Comparison of ENCODE assay signal across 9 mouse cellular contexts in the genomic region with DNA sequence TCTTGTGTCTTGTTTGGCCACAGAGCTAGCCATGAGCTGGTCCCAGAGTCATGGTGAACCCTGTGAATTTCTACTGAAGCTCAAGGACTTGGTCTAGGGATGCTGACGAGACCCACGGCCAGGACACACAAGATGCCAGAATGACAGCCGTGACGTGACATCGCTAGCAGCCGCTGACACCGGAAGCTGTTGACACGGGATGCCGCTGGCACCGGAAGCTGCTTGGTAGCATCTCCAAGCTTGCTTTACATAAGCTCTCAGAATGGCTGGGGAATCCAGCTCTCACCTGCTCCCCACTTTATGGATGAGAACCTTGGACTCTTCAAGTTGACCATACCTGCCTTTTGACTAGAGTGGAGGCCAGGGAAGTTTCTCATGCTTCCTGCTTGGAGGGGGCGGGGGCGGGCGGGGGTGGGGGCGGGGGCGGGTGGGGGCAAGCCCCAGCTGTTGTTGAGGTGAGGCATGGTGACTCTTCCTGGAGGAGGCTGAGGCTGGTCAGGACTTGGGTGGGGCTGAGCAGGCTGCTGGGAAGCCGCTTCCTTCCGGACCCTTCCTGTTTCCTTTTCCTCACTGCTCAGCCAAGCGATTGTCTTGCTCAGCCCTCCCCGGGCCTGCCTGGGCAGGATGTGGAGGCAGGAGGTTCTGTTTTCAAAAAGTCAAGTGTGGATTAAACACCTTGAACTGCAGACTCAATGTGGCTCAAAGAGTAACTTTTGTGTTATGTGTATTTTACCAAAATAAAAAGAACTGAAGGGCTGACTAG. TPM values are rescaled to one million over a fixed set of nuclear protein-coding genes. Genes with fewer than 3 reads are reported as not detected.
DNase-seq lines count a peak whose midpoint lies in the region; ATAC-seq lines count a peak whose summit lies in the region.
"Had no signal": no experiment of that assay in that cellular context is flagged by ENCODE, and none has a peak within 500 bp of the region (broad histone marks: within the 10 kb centered on the region; RNA-seq: fewer than 3 reads in every experiment).

No protein-coding gene starts in this region.

- ATAC-seq in neural tube, embryonic 13.5 days (ENCODE audit: low read depth) = no peak
- ATAC-seq in heart, embryonic 12.5 days (ENCODE audit: insufficient number of reproducible peaks, low FRiP score) = peak; percentile 76
- ATAC-seq in kidney, embryonic 15.5 days (replicated peaks; ENCODE audit: low FRiP score) = no peak
- ATAC-seq in frontal cortex, adult (ENCODE audit: low TSS enrichment) = no peak

- 78% methylated on average over 19 of the region's 19 CpGs for WGBS in neural tube, embryonic 13.5 days
- 69% methylated on average over 19 of the region's 19 CpGs for WGBS in heart, embryonic 12.5 days
- WGBS in kidney, embryonic 15.5 days = 70% methylated on average over 19 of the region's 19 CpGs

- no peak overlapping the region for H3K9ac ChIP-seq in neural tube, embryonic 13.5 days
- no peak overlapping the region for H3K9ac ChIP-seq in heart, embryonic 12.5 days
- no peak overlapping the region for H3K9ac ChIP-seq in kidney, embryonic 15.5 days
- H3K9ac ChIP-seq: midbrain, embryonic 12.5 days had no signal

- peaks cover 36% of the 10 kb centered on the region for H3K4me1 ChIP-seq in neural tube, embryonic 13.5 days (replicated peaks)
- peaks cover 34% of the 10 kb centered on the region for H3K4me1 ChIP-seq in heart, embryonic 12.5 days (replicated peaks)
- peaks cover 44% of the 10 kb centered on the region for H3K4me1 ChIP-seq in kidney, embryonic 15.5 days

- no peak overlapping the region for H3K4me3 ChIP-seq in neural tube, embryonic 13.5 days
- no peak overlapping the region for H3K4me3 ChIP-seq in heart, embryonic 12.5 days
- no peak overlapping the region for H3K4me3 ChIP-seq in kidney, embryonic 15.5 days (replicated peaks)
- H3K4me3 ChIP-seq: midbrain, embryonic 12.5 days had no signal

- H3K27ac ChIP-seq in neural tube, embryonic 13.5 days (replicated peaks) = peak overlapping the region; percentile 14; the same call in 1 of the 2 replicates
- peak overlapping the region; percentile 76 for H3K27ac ChIP-seq in heart, embryonic 12.5 days (ENCODE audit: poor library complexity, severe bottlenecking)
- peak overlapping the region; percentile 83 for H3K27ac ChIP-seq in kidney, embryonic 15.5 days
- H3K27ac ChIP-seq: midbrain, embryonic 12.5 days had no signal

- no peak for DNase-seq in neural tube, embryonic 10.5 days (ENCODE audit: extremely low spot score, low spot score)
- DNase-seq in lung, postnatal 14 days = peak; percentile 66
- no peak for DNase-seq in ovary, postnatal 36 days (ENCODE audit: low spot score)
- DNase-seq in adipocyte (ENCODE audit: low spot score) = no peak

- no peaks in the 10 kb centered on the region for H3K36me3 ChIP-seq in neural tube, embryonic 13.5 days
- no peaks in the 10 kb centered on the region for H3K36me3 ChIP-seq in heart, embryonic 12.5 days
- H3K36me3 ChIP-seq in kidney, embryonic 15.5 days = no peaks in the 10 kb centered on the region
- H3K36me3 ChIP-seq: midbrain, embryonic 12.5 days had no signal

- H3K4me2 ChIP-seq in neural tube, embryonic 13.5 days = no peak overlapping the region
- H3K4me2 ChIP-seq in heart, embryonic 12.5 days = no peak overlapping the region
- no peak overlapping the region for H3K4me2 ChIP-seq in kidney, embryonic 15.5 days
- H3K4me2 ChIP-seq: midbrain, embryonic 12.5 days had no signal

- no peaks in the 10 kb centered on the region for H3K27me3 ChIP-seq in neural tube, embryonic 13.5 days
- no peaks in the 10 kb centered on the region for H3K27me3 ChIP-seq in heart, embryonic 12.5 days (replicated peaks)
- no peaks in the 10 kb centered on the region for H3K27me3 ChIP-seq in kidney, embryonic 15.5 days

- H3K9me3 ChIP-seq in neural tube, embryonic 13.5 days = 0 out of 2 replicates have a peak, but pooled peaks cover 5% of the 10 kb centered on the region
- H3K9me3 ChIP-seq in heart, embryonic 12.5 days (replicated peaks) = peaks cover 8% of the 10 kb centered on the region
- H3K9me3 ChIP-seq in kidney, embryonic 15.5 days (replicated peaks) = no peaks in the 10 kb centered on the region
- H3K9me3 ChIP-seq: midbrain, embryonic 12.5 days had no signal

RNA-seq across cellular contexts. Expression of a gene that starts 47.2 kb away (rescaled TPM):
- polyA plus RNA-seq in neural tube, embryonic 13.5 days (2015; fragmentation: Nextera tagmentation; extraction: Ambion mirVana) = 0.39 and 0.98 TPM in 2 replicates
- polyA plus RNA-seq in heart, embryonic 12.5 days (2016; fragmentation: Nextera tagmentation; extraction: Ambion mirVana) = 1.4 and 2.0 TPM in 2 replicates
- polyA plus RNA-seq in kidney, embryonic 15.5 days (2015; fragmentation: Nextera tagmentation; extraction: Ambion mirVana) = 1.2 and 1.8 TPM in 2 replicates

Comparison
In these comparisons a context has a peak if more than half of its experiments do, and no peak if none do; other contexts are left out.
1. H3K27ac ChIP-seq: peak in every context shown above with its lines; median percentile 83 in kidney, embryonic 15.5 days; 76 in heart, embryonic 12.5 days; 14 in neural tube, embryonic 13.5 days.